Mouse (Mus musculus) stomach, embryonic 16.5 days (tissue): ENCODE data around the gene Mlst8. TPM values are rescaled to one million over a fixed set of nuclear protein-coding genes. Genes with fewer than 3 reads are reported as not detected.

Experiments used
- ATAC-seq: fragments of 200-750 bp; cut with Nextera tagmentation; 2 replicates; pipeline ENCODE4 v1.8.0; 2017; ENCODE audit warnings: moderate number of reproducible peaks, moderate TSS enrichment; ENCODE audit not compliant: insufficient read depth, low FRiP score
- H3K27ac ChIP-seq: fragments of 300-500 bp; sonication (generic); 2 replicates; pipeline ENCODE4 v1.5.1; 2014; ENCODE audit warnings: low read length
- H3K27me3 ChIP-seq: fragments of 300-500 bp; sonication (generic); 2 replicates; pipeline ENCODE4 v1.6.1; 2014; ENCODE audit warnings: low read length, control low read depth, mixed read lengths; ENCODE audit not compliant: control insufficient read depth, insufficient read depth
- H3K36me3 ChIP-seq: fragments of 300-500 bp; sonication (generic); 2 replicates; pipeline ENCODE4 v1.6.1; 2014; ENCODE audit warnings: low read length; ENCODE audit not compliant: control insufficient read depth, insufficient read depth
- H3K4me1 ChIP-seq: fragments of 300-500 bp; sonication (generic); 2 replicates; pipeline ENCODE4 v1.6.1; 2014; ENCODE audit warnings: low read length, control low read depth, mixed read lengths; ENCODE audit not compliant: control insufficient read depth, insufficient read depth
- H3K4me2 ChIP-seq: fragments of 300-500 bp; sonication (generic); 2 replicates; pipeline ENCODE4 v1.6.1; 2014; ENCODE audit warnings: low read depth, low read length, mixed read lengths
- H3K4me3 ChIP-seq: fragments of 300-500 bp; sonication (generic); replicated peaks from 2 replicates; pipeline ENCODE4 v1.5.1; 2014; ENCODE audit warnings: mild to moderate bottlenecking, low read length
- H3K9ac ChIP-seq: fragments of 300-500 bp; sonication (generic); 2 replicates; pipeline ENCODE4 v1.6.1; 2014; ENCODE audit warnings: low read length
- H3K9me3 ChIP-seq: fragments of 300-500 bp; sonication (generic); replicated peaks from 2 replicates; pipeline ENCODE4 v1.6.1; 2016; ENCODE audit warnings: low read length, control low read depth; ENCODE audit not compliant: control insufficient read depth
- WGBS: fragments of 180-500 bp; shearing (Covaris S2); extraction: QIAGEN DNeasy Blood & Tissue Kit; methylation state at CpG from one replicate; pipeline ENCODE4 v1.1.7; 2014; 5-methylcytosine and 5-hydroxymethylcytosine counted together
- polyA plus RNA-seq: library from polyadenylated mRNA; unstranded; fragments of >200 nt; fragmentation: Nextera tagmentation; extraction: Ambion mirVana; gene quantifications from 2 replicates; pipeline ENCODE4 v1.2.1, GENCODE M21; 2015

Gene Mlst8
- polyA plus RNA-seq, 1 experiment from 2014 or later, result 29.0 TPM

GRCm38 (mm10) chr17:24424489-24424888, 54.4 kb downstream of the Mlst8 start:
- H3K27ac ChIP-seq, result no peak overlapping the region
- H3K4me1 ChIP-seq, result peaks cover 4% of the 10 kb centered on the region; the same call in 1 of the 2 replicates
- H3K36me3 ChIP-seq, result peaks cover 42% of the 10 kb centered on the region
- no peaks in the 10 kb centered on the region for H3K27me3 ChIP-seq
- H3K9ac ChIP-seq, result no peak overlapping the region
- H3K9me3 ChIP-seq, result no peaks in the 10 kb centered on the region
- WGBS, result 92% methylated on average over 5 of the region's 5 CpGs
- no peak overlapping the region for H3K4me2 ChIP-seq
- no peak for ATAC-seq
- H3K4me3 ChIP-seq, result no peak overlapping the region

Other genes with a start within 250 kb of the Mlst8 start
- gene Ccnf, start 227.6 kb downstream of the Mlst8 start, polyA plus RNA-seq, result 50.2 and 51.8 TPM in 2 replicates
- not detected in 2 replicates for gene Abca17, start 128.0 kb downstream of the Mlst8 start, polyA plus RNA-seq
- gene Abca3, start 127.1 kb downstream of the Mlst8 start, polyA plus RNA-seq, result 12.2 and 14.0 TPM in 2 replicates
- 216 and 217 TPM in 2 replicates for gene Rnps1, start 64.5 kb downstream of the Mlst8 start, polyA plus RNA-seq
- 153 and 166 TPM in 2 replicates for gene Eci1, start 52.4 kb downstream of the Mlst8 start, polyA plus RNA-seq
- gene Dnase1l2, start 36.0 kb downstream of the Mlst8 start, polyA plus RNA-seq, result 9.2 and 19.9 TPM in 2 replicates
- 29.4 and 35.0 TPM in 2 replicates for gene E4f1, start 8.8 kb downstream of the Mlst8 start, polyA plus RNA-seq
- 49.6 and 54.5 TPM in 2 replicates for gene Pgp, start 8.7 kb downstream of the Mlst8 start, polyA plus RNA-seq
- 0.36 and 0.46 TPM in 2 replicates for gene Bricd5, start 5.2 kb downstream of the Mlst8 start, polyA plus RNA-seq
- gene Caskin1, start 9.5 kb upstream of the Mlst8 start, polyA plus RNA-seq, result 1.5 and 2.3 TPM in 2 replicates
- gene Traf7, start 48.9 kb upstream of the Mlst8 start, polyA plus RNA-seq, result 80.6 and 104 TPM in 2 replicates
- gene Rab26, start 55.1 kb upstream of the Mlst8 start, polyA plus RNA-seq, result 7.9 and 9.4 TPM in 2 replicates
- gene Pkd1, start 70.8 kb upstream of the Mlst8 start, polyA plus RNA-seq, result 21.7 and 22.2 TPM in 2 replicates
- gene Tsc2, start 153.6 kb upstream of the Mlst8 start, polyA plus RNA-seq, result 53.1 and 57.2 TPM in 2 replicates
- gene Nthl1, start 153.6 kb upstream of the Mlst8 start, polyA plus RNA-seq, result 18.0 and 19.1 TPM in 2 replicates
- 38.0 and 39.0 TPM in 2 replicates for gene Slc9a3r2, start 171.2 kb upstream of the Mlst8 start, polyA plus RNA-seq
- 0.37 and 0.39 TPM in 2 replicates for gene Npw, start 179.4 kb upstream of the Mlst8 start, polyA plus RNA-seq
- gene Zfp598, start 190.6 kb upstream of the Mlst8 start, polyA plus RNA-seq, result 13.6 and 13.7 TPM in 2 replicates
- 6.1 and 6.2 TPM in 2 replicates for gene Syngr3, start 210.9 kb upstream of the Mlst8 start, polyA plus RNA-seq
- gene Gfer, start 217.1 kb upstream of the Mlst8 start, polyA plus RNA-seq, result 34.5 and 35.2 TPM in 2 replicates
- gene Noxo1, start 217.2 kb upstream of the Mlst8 start, polyA plus RNA-seq, result 3.8 and 5.8 TPM in 2 replicates
- gene Tbl3, start 228.6 kb upstream of the Mlst8 start, polyA plus RNA-seq, result 63.6 and 70.4 TPM in 2 replicates
- 0.14 TPM in 1 of 2 replicates, not detected in the other for gene Rnf151, start 239.0 kb upstream of the Mlst8 start, polyA plus RNA-seq
- gene Rps2, start 239.0 kb upstream of the Mlst8 start, polyA plus RNA-seq, result 1,212 and 1,230 TPM in 2 replicates
- gene Ndufb10, start 245.4 kb upstream of the Mlst8 start, polyA plus RNA-seq, result 225 and 246 TPM in 2 replicates
- gene Rpl3l, start 248.7 kb upstream of the Mlst8 start, polyA plus RNA-seq, result 0.25 and 0.57 TPM in 2 replicates